Mouse (Mus musculus) natural killer cell, adult 2 months (primary cell): ENCODE data around the gene Gm11634.
"Not testable (repeated sequence)": the region's sequence is repeated elsewhere in the genome, so short reads cannot be mapped to it uniquely, and the experiment has no call there.

ENCODE experiments used
- DNase-seq, 2 experiments: peaks; one replicate each; pipeline ENCODE4 v3.0.0; 2022; ENCODE audit warnings: low spot score in 2 of 2

The Gm11634 gene

DNA sequence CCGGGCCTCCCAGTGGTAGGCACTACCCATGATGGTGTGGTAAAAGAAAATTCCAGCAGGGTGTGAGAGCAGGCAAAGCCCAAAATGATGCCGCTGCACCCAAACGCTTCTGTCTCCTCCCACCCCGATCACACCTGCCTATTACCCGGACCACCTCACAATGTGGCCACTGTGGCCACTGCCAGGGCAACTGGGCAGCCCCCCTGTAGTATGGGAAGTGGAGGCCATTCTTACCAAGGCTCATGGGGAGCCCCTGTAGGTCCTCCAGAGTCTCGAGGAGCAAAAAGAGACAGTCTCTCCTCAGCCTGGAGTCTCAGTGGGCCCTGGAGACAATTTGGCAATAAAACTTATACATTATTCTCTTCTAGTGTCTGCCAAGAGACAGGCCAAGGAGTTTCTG lies at the start of gene Gm11634:
Gene Gm11634 (minus strand): TSS at position 101 of the 400 bp plus-strand sequence.
- no peak for DNase-seq

DNA sequence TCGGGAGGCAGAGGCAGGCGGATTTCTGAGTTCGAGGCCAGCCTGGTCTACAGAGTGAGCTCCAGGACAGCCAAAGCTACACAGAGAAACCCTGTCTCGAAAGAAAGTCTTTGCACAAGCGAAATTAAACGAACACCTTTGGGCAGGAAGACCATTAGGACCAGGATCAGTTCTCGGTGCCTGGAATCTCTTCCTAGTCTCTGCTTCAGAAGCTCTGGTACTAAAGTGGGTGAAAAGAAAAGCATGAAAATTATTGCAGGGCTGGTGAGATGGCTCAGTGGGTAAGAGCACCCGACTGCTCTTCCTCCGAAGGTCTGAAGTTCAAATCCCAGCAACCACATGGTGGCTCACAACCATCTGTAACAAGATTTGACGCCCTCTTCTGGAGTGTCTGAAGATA lies 48.0 kb upstream of the Gm11634 start:
- not testable (repeated sequence) for DNase-seq

DNA sequence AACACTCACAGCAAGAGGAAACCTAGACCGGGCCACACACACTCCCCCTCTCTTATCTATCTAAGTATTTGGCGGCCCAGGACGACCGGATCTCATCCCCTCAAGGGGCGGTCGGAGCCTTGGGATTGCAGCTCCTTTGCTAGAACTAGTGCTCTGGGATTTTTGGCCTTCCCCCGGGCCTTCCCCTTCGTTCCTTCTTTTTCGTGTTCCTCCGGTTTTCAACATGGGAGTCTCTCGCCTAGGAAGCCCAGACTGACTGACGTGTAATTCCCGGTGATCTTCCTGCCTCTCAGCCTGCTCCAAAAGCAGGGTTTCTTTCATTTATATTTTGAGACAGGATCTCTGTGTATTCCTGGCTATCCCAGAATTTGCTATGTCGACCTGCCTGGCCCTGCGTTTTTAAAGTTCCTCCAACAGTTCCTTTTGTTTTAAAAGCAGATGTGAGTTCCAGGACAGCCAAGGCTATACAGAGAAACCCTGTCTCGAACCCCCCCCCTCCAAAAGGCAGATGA lies 47.3 kb upstream of the Gm11634 start:
- DNase-seq, result not testable (repeated sequence)

DNA sequence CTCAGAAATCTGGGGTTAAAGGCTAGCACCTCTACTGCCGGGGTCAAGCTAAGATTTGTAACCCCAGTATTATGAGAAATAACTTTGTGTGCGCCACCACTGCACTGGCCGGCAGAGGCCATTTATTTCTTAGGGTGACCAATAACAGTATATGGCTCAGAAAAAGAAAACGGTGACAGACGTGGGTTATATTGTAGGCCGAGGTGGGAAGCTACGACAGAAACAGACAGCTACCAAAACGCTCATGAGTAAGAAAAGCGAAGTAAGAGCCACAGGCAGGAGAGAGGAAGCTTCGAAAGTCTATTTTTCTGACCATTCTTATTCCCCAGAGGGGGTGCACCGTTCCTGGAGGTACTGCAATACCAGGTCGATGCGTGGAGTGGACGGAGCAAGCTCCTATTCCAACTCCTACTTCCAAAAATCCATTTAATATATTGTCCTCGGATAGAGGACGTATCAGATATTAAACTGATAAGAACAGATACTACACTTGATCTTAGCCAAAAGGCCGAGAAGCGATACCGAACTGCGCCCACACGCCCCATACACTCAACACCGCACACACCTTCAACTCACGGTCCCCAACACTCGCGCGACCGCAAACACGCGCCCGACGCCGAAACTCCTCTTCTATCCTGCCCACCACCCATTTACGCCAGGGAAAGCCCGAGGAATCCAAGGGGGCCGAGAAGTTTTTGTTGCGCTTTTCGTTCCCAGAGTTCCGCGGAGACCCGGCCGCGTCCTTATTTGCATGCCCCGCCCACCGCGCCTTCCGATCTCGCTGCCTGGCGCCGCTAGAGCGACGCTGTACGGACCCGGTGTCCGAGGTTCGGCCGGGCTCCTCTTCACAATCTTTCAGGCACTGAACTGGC lies 46.6 kb upstream of the Gm11634 start:
- DNase-seq, result peak; percentile 73

DNA sequence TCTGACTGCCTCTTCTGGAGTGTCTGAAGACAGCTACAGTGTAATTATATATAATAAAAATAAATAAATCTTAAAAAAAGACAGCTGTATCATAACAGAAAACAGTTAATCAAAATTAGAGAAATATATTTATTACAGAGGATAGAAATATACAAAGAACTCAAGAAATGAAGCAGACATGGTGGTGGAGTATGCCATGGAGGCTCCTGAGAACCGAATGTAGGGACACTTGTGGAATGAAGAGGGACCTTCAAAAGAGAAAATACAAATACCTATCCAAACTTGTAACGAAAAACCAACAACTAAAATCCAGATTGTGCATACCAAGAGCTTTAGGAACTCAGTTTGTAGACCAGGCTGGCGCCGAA lies 46.0 kb upstream of the Gm11634 start:
- not testable (repeated sequence) for DNase-seq

DNA sequence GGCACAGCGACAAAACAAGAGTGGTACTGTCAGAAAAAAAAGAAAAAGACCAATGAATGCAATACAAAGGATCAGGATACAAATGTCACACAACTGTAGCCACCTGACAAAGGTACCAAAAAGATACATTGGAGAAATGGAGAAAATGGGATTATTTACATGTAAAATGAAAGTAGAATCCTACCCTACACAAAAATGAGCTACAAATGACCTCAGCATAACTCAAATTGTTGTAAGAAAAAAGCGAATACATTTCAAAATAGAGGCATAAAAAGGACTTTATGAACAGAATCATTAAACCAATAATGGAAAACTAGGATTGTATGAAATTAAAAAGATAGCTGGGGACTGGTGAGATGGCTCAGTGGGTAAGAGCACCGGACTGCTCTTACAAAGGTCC lies 45.5 kb upstream of the Gm11634 start:
- no peak for DNase-seq

DNA sequence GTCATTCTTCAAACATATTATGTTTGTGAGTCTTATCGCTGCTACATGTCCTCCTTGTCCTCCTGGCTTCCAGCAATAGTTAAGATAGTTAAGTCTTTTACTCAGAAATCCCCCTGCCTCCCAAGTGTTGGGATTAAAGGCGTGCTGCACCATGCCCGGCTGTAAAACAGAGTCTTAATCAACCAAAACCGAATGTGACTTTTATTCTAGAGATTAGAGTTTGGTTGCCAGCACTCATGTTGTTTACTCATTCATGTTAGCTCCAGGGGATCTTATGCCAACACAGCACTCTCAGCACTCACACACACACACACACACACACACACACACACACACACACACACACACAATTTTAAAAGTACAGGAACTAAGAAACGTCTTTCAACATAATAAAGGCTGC lies 43.9 kb upstream of the Gm11634 start:
- no peak for DNase-seq

DNA sequence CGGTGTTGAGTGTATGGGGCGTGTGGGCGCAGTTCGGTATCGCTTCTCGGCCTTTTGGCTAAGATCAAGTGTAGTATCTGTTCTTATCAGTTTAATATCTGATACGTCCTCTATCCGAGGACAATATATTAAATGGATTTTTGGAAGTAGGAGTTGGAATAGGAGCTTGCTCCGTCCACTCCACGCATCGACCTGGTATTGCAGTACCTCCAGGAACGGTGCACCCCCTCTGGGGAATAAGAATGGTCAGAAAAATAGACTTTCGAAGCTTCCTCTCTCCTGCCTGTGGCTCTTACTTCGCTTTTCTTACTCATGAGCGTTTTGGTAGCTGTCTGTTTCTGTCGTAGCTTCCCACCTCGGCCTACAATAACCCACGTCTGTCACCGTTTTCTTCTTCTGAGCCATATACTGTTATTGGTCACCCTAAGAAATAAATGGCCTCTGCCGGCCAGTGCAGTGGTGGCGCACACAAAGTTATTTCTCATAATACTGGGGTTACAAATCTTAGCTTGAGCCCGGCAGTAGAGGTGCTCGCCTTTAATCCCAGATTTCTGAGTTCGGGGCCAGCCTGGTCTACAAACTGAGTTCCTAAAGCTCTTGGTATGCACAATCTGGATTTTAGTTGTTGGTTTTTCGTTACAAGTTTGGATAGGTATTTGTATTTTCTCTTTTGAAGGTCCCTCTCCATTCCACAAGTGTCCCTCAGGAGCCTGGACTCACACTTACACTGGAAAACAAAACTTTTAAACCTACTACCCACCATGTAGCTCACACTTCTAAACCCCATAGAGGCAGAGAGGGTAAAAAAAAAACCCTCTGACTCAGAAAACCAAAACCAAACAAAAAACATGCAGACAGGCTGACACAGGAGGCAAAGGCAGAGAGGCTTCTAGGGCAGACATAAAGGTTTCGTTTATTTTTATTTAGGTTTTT lies 42.9 kb upstream of the Gm11634 start:
- peak; percentile 31 to 42 for DNase-seq

DNA sequence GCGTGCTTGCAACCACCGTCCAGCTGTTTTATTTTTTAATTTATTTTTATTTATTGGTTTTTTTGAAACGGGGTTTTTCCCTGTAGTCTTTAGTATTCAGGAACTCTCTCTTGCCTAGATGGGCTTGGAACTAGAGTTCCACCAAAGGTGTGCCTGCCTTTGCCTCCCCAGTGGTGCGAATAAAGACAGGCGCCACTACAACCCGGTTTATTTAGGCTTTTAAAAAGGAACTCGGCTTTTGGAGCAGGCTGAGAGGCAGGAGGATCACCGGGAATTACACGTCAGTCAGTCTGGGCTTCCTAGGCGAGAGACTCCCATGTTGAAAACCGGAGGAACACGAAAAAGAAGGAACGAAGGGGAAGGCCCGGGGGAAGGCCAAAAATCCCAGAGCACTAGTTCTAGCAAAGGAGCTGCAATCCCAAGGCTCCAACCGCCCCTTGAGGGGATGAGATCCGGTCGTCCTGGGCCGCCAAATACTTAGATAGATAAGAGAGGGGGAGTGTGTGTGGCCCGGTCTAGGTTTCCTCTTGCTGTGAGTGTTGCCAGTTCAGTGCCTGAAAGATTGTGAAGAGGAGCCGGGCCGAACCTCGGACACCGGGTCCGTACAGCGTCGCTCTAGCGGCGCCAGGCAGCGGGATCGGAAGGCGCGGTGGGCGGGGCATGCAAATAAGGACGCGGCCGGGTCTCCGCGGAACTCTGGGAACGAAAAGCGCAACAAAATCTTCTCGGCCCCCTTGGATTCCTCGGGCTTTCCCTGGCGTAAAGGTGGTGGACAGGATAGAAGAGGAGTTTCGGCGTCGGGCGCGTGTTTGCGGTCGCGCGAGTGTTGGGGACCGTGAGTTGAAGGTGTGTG lies 42.0 kb upstream of the Gm11634 start:
- peak; percentile 76 to 79 for DNase-seq

DNA sequence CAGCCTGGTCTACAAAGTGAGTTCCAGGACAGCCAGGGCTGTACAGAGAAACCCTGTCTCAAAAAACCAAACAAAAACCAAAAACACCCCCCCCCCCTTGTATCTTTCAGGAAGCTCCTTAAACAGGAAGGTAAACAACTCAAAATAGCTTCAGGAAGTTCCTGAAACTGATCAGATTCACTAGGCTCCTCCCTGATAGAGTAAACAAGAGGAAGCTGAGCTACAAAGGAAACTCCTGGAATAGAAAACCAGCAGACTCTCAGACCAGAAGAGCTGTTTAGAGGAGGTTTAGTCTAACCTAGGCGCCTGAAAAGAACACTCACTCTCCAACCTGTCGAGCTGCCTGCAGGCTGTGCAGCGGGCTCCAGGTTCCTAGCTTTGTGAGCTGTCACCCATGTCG lies 40.7 kb upstream of the Gm11634 start:
- no peak for DNase-seq

DNA sequence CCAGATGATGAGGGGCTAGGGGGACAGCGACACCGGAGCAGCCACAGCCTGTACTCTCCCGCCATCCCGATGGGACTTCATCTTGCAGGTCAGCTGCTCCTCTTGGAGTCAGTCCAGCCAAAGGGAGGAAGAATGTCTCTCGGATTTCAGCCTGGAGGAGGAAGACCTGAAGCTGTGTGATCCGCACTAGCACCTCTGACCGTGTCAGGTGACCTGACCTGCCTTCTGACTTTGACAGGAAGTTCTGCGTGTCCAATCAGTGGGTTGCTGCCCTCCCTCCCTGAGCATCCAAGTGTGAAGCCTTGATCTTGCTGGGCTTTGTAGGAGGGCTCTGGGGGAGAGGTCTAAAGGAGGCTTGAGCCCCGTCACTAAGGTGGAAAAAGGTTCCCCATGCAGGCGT lies 36.6 kb upstream of the Gm11634 start:
- DNase-seq, result no peak

DNA sequence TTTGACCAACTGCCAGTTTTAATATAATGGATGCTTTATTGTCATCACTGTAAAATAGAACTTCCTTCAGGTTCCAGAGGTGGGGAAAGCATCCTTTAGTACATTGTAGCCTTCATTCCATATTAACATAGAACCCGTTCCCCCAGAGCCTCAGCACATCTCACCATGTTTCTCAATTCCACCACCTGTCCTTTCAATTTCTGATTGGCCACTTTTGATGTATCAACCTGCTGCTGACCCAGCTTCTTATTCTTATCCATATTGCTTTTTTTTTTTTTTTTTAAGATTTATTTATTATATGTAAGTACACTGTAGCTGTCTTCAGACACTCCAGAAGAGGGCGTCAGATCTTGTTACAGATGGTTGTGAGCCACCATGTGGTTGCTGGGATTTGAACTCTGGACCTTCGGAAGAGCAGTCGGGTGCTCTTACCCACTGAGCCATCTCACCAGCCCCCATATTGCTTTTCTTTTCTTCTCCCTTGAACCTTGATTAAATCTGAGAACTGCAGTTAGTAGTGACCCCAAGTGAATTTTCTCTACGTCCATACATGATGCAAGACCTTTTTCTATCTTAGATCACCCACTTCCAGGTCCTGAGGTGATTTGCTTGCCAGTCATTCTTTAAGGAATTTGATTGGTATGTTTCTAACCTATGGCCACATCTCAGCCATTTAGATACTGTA lies 29.8 kb upstream of the Gm11634 start:
- DNase-seq, result not testable (repeated sequence)

DNA sequence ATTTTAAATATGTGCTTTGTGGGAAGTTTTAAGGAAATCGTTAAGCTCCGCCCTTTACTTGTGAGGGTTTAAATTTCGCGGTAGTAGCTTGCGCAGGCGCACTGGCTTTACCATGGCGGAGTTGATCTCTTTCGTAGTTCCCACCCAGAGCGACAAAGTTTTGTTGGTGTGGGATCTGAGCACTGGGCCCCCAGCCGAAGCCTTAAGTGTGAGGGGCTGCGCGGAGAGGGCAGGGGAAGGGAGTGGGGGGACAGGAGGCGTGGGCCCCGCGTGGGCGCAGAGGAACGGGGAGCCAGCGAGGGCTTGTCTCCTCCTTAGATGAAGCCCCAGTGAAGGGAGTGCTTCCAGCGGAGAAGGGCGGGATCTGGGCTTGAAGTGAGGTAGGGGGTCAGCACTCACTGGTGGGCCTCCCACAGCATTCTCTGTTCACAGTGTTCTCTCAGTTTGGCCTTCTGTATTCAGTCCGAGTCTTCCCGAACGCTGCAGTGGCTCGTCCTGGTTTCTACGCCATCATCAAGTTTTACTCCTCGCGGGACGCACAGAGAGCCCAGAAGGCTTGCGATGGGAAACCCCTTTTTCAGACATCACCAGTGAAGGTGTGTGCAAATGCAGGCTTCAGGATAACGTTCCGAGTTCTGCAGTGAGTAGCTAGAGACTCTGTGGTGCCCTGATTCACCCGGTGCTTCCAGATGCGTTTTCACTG lies 29.0 kb upstream of the Gm11634 start:
- peak; percentile 83 to 85 for DNase-seq

DNA sequence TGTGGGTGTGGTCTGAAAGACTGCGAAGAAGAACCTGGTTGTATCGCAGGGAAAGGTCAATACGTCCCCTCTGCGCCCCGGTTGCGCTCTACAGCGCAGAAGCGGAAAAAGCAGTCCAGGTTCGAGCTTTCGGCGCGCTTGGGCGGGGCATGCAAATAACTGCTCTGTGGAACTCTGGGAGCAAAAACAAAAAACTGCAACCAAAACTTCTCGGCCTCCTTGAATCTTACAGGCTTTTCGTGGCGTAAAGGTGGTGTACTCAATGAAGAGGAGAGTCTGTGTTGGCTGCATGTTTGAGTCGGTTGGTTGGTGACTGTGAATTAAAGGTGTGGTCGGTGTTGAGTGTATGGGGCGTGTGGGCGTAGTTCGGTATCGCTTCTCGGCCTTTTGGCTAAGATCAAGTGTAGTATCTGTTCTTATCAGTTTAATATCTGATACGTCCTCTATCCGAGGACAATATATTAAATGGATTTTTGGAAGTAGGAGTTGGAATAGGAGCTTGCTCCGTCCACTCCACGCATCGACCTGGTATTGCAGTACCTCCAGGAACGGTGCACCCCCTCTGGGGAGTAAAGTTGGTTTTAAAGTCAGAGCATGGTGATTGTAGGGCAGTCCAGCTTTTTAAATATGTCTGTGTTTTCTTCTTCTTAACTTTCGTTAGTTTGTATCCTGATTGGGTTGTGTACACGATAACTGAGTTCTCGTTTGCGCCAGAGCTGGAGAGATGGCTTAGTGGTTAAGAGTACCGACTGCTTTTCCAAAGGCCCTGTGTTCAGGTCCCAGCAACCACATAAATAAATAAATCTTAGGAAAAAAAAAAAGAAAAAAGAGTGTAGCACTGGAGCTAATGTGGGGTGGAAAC lies 28.2 kb upstream of the Gm11634 start, which contains the start of gene Rdm1:
Gene Rdm1 (plus strand): TSS at position 201 of the 862 bp plus-strand sequence.
- DNase-seq, result peak; percentile 77 to 80

DNA sequence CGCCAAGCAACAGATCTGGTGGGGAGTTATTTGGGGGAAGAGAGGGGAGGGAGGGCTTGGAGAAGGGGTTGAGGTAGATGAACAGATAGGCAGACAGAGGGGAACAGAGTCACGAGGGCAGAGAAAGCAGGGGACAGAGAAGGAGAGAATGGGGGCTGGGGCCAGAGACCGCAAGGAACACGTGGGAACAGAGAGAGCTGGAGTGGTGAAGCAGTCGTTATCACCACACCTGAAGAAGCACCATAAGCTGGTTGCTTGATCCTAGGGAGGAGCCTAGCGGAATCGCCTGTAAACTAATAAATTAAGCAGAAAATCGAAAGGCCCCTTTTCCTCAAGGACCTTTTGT lies 27.6 kb upstream of the Gm11634 start:
- no peak for DNase-seq

DNA sequence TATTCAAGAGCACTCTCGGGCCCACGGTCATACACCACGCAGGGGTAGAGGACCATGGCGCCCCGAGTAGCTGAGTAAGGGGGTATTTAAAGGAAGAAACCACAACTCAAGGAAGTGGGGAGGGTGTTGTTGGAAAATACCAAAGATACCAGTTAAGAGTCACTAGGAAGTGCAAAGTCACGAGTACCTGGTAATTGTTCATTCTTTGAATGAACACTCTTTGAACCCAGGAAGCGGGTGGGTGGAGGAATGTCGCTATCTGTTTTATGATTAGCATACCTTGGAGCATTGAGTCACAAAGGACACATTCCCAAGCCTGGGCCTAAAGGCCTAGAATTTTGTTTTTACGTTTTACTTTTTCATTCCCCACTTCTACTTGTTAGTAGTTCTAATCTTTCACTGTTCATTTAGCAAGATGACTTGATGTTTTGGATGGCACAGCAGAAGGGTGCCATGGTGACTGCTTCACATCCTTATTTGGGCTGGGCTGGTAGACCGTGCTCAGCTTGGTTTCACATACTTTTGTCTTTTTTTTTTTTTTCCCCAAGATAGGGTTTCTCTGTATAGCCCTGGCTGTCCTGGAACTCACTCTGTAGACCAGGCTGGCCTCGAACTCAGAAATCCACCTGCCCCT lies 21.1 kb upstream of the Gm11634 start:
- not testable (repeated sequence) for DNase-seq

DNA sequence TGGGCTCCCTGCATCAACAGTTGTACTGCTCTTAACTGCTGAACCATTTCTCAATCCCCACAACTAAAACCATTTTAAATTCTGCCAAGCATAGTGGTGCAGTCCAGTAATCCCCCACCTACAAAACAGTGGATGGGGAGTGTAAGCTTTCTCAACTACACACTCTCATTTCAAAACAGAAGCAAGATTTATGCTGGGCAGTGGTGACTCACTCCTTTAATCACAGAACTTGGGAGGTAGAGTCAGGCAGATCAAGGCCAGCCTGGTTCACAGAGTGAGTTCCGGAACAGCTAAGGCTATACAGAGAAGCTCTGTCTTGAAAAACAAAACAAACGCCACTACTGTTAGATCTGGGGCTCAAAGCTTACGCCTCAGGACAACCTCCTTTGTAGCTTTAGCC lies 19.5 kb upstream of the Gm11634 start:
- DNase-seq, result no peak

DNA sequence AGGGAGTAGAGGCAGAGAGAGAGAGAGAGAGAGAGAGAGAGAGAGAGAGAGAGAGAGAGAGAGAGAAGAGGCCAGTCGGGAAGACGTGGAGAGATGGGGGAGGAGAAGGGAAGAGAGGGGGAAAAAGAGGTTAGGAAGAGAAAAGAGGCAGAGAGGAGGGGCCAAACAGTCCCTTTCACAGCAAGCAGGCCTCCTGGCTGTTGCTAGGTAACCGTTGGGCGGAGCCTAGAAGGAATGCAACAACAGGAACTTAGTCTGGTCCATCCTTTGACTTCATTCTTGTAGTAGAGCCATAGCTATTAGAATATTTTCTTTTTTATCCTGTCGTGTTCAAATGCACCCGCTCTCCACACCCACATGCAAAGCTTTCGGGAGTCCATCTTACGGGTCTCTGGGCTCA lies 18.8 kb upstream of the Gm11634 start:
- DNase-seq, result peak in 1 of 2 experiments; percentile 19
